In the genomic region with DNA sequence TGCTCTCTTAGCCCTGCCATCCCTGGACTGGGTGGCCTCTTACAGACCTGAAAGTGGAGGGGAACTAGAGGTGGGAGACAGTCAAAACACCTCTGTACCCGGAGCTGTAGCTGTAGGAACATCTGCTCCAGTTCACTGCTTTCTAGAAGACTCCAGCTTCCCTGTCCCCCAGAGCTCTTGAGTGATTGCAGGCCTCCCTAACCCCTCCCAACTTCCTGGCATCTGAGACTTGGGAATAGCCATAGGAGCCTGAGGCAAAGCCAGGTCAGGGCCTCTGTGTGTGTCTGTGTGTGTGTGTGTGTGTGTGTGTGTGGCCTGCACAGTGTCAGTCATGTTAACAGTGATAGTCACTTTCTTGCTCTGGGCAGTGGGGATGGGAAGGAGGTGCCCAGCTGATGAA, we compare ENCODE assay signal across 12 mouse cellular contexts.
A peak's percentile ranks its signal among the peaks of the same experiment; 100 is the strongest.
DNase-seq lines count a peak whose midpoint lies in the region; ATAC-seq and TF ChIP-seq lines count a peak whose summit lies in the region.
"Had no signal": no experiment of that assay in that cellular context is flagged by ENCODE, and none has a peak within 500 bp of the region (broad histone marks: within the 10 kb centered on the region; RNA-seq: fewer than 3 reads in every experiment).

No protein-coding gene starts in this region.

- peak overlapping the region; percentile 3; the same call in 1 of the 2 replicates for H3K27ac ChIP-seq in intestine, embryonic 14.5 days (ENCODE audit: low read depth)
- H3K27ac ChIP-seq in intestine, postnatal 0 days (ENCODE audit: low read depth, low read length) = no peak overlapping the region
- peak overlapping the region; percentile 29; the same call in 1 of the 2 replicates for H3K27ac ChIP-seq in neural tube, embryonic 13.5 days (replicated peaks)

- peak; percentile 42 for DNase-seq in adrenal gland, adult 2 months
- no peak for DNase-seq in adrenal gland, adult 18-20 months (ENCODE audit: low spot score in 2 of 2)
- DNase-seq in intestine, embryonic 14.5 days (ENCODE audit: low spot score) = no peak
- no peak for DNase-seq in neural tube, embryonic 10.5 days (ENCODE audit: extremely low spot score, low spot score)
- DNase-seq: gastrocnemius, postnatal 25 days; lung, postnatal 4 days had no signal

- no peak overlapping the region for H3K4me3 ChIP-seq in intestine, embryonic 14.5 days (ENCODE audit: low read depth, low read length)
- no peak overlapping the region for H3K4me3 ChIP-seq in intestine, postnatal 0 days (ENCODE audit: low read depth, low read length)
- no peak overlapping the region for H3K4me3 ChIP-seq in neural tube, embryonic 13.5 days
- H3K4me3 ChIP-seq: forebrain, embryonic 12.5 days had no signal

- peaks cover under 1% of the 10 kb centered on the region; the same call in 1 of the 2 replicates for H3K36me3 ChIP-seq in intestine, embryonic 14.5 days (ENCODE audit: control insufficient read depth, insufficient read depth, low read length)
- peaks cover 10% of the 10 kb centered on the region; the same call in 1 of the 2 replicates for H3K36me3 ChIP-seq in intestine, postnatal 0 days (ENCODE audit: control insufficient read depth, insufficient read depth)
- H3K36me3 ChIP-seq in neural tube, embryonic 13.5 days = no peaks in the 10 kb centered on the region

- no peak overlapping the region for H3K9ac ChIP-seq in intestine, embryonic 14.5 days (ENCODE audit: low read length)
- no peak overlapping the region for H3K9ac ChIP-seq in intestine, postnatal 0 days (ENCODE audit: low read depth, low read length)
- no peak overlapping the region for H3K9ac ChIP-seq in neural tube, embryonic 13.5 days
- H3K9ac ChIP-seq: forebrain, embryonic 12.5 days had no signal

- peaks cover 53% of the 10 kb centered on the region for H3K4me1 ChIP-seq in intestine, embryonic 14.5 days (replicated peaks; ENCODE audit: control insufficient read depth, insufficient read depth, low read length)
- H3K4me1 ChIP-seq in intestine, postnatal 0 days (replicated peaks; ENCODE audit: control insufficient read depth, insufficient read depth, low read length) = peaks cover 5% of the 10 kb centered on the region
- H3K4me1 ChIP-seq in neural tube, embryonic 13.5 days (replicated peaks) = peaks cover 78% of the 10 kb centered on the region

- no peak for TF ChIP-seq CTCF in intestine, postnatal 0 days (IDR thresholded peaks at IDR 0.05; ENCODE audit: low read depth)

- 12% methylated on average over 1 of the region's 1 CpGs for WGBS in intestine, embryonic 14.5 days
- 50% methylated on average over 1 of the region's 1 CpGs for WGBS in intestine, postnatal 0 days
- WGBS in neural tube, embryonic 13.5 days = 52% methylated on average over 1 of the region's 1 CpGs

- H3K27me3 ChIP-seq in intestine, embryonic 14.5 days (replicated peaks; ENCODE audit: control insufficient read depth, insufficient read depth, low read length) = no peaks in the 10 kb centered on the region
- H3K27me3 ChIP-seq in intestine, postnatal 0 days (replicated peaks; ENCODE audit: control insufficient read depth, insufficient read depth, low read length) = no peaks in the 10 kb centered on the region
- H3K27me3 ChIP-seq in neural tube, embryonic 13.5 days = no peaks in the 10 kb centered on the region
- H3K27me3 ChIP-seq: forebrain, embryonic 12.5 days had no signal

- no peaks in the 10 kb centered on the region for H3K9me3 ChIP-seq in intestine, embryonic 14.5 days (ENCODE audit: control insufficient read depth, low read length)
- no peaks in the 10 kb centered on the region for H3K9me3 ChIP-seq in intestine, postnatal 0 days (ENCODE audit: control insufficient read depth)
- no peaks in the 10 kb centered on the region for H3K9me3 ChIP-seq in neural tube, embryonic 13.5 days
- H3K9me3 ChIP-seq: forebrain, embryonic 12.5 days had no signal

- ATAC-seq in intestine, embryonic 14.5 days (replicated peaks; ENCODE audit: low FRiP score, low TSS enrichment, low read depth) = no peak
- ATAC-seq in intestine, postnatal 0 days = no peak
- ATAC-seq in neural tube, embryonic 13.5 days (ENCODE audit: low read depth) = no peak
- ATAC-seq in granulocyte monocyte progenitor cell, adult 5-6 weeks (replicated peaks; ENCODE audit: poor library complexity, severe bottlenecking) = no peak
- no peak for ATAC-seq in inflammation-experienced regulatory T-cells, adult 6 months
- ATAC-seq: activated CD4-positive, CD25-positive, alpha-beta regulatory T cell, adult 4 months had no signal

- no peak overlapping the region for H3K4me2 ChIP-seq in intestine, embryonic 14.5 days (ENCODE audit: low read length)
- no peak overlapping the region for H3K4me2 ChIP-seq in intestine, postnatal 0 days (replicated peaks; ENCODE audit: low read depth)
- H3K4me2 ChIP-seq in neural tube, embryonic 13.5 days = no peak overlapping the region
- H3K4me2 ChIP-seq: forebrain, embryonic 12.5 days had no signal
